Mouse (Mus musculus): ENCODE data around the gene Dlg2.

DNA sequence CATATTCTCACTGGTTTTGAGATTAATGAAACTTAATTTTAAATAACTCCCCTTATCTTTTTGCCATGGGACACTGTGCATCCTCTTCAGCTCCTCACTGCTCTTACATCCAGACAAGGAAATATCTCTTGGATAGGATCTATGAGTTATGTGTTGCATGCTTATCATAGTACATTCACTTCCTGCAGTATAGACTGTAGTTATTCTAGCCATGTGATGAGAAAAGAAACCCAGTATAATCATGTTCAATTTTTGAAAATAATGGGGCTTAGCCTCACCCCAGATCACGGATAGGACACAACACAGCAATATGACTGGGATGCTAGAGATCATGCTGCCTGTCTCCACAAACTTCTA lies 569.2 kb downstream of the Dlg2 start:
- no peak for TF ChIP-seq CTCF (IDR thresholded peaks at IDR 0.05; ENCODE audit: extremely low read depth, insufficient read depth, insufficient read length, insufficient replicate concordance)
- TF ChIP-seq POLR2A (IDR thresholded peaks at IDR 0.05; ENCODE audit: low read depth, low read length): no peak
